Mouse (Mus musculus) neural tube, embryonic 14.5 days (tissue): ENCODE results near the gene Rfc1. TPM values are rescaled to one million over a fixed set of nuclear protein-coding genes. Genes with fewer than 3 reads are reported as not detected.
"Not testable (repeated sequence)": the region's sequence is repeated elsewhere in the genome, so short reads cannot be mapped to it uniquely, and the experiment has no call there.

ENCODE experiments used
- ATAC-seq: fragments of 200-750 bp; cut with Nextera tagmentation; 2 replicates; pipeline ENCODE4 v1.8.0; 2017; ENCODE audit warnings: low read depth, mild to moderate bottlenecking, moderate TSS enrichment, moderate library complexity
- H3K27ac ChIP-seq: fragments of 300-500 bp; sonication (generic); 2 replicates; pipeline ENCODE4 v1.5.1; 2014; ENCODE audit warnings: low read depth, mild to moderate bottlenecking, control low read depth, low read length, moderate library complexity, mixed read lengths
- H3K27me3 ChIP-seq: fragments of 300-500 bp; sonication (generic); 2 replicates; pipeline ENCODE4 v1.6.1; 2014; ENCODE audit warnings: low read length; ENCODE audit not compliant: control insufficient read depth, insufficient read depth
- H3K36me3 ChIP-seq: fragments of 300-500 bp; sonication (generic); 2 replicates; pipeline ENCODE4 v1.6.1; 2014; ENCODE audit warnings: low read length, mixed read lengths; ENCODE audit not compliant: control insufficient read depth, insufficient read depth
- H3K4me1 ChIP-seq: fragments of 300-500 bp; sonication (generic); 2 replicates; pipeline ENCODE4 v1.6.1; 2014; ENCODE audit warnings: low read length; ENCODE audit not compliant: control insufficient read depth, insufficient read depth
- H3K4me2 ChIP-seq: fragments of 300-500 bp; sonication (generic); 2 replicates; pipeline ENCODE4 v1.6.1; 2014; ENCODE audit warnings: mild to moderate bottlenecking, low read depth, low read length, control low read depth
- H3K4me3 ChIP-seq: fragments of 300-500 bp; sonication (generic); 2 replicates; pipeline ENCODE4 v1.5.1; 2014; ENCODE audit warnings: low read depth, low read length, control low read depth, mixed read lengths
- H3K9ac ChIP-seq: fragments of 300-500 bp; sonication (generic); replicated peaks from 2 replicates; pipeline ENCODE4 v1.6.1; 2014; ENCODE audit warnings: low read depth, mild to moderate bottlenecking, control low read depth, low read length, mixed read lengths
- H3K9me3 ChIP-seq: fragments of 300-500 bp; sonication (generic); 2 replicates; pipeline ENCODE4 v1.6.1; 2016; ENCODE audit warnings: low read length; ENCODE audit not compliant: control insufficient read depth
- WGBS: fragments of 180-500 bp; shearing (Covaris S2); extraction: QIAGEN DNeasy Blood & Tissue Kit; methylation state at CpG from one replicate; pipeline ENCODE4 v1.1.7; 2014; 5-methylcytosine and 5-hydroxymethylcytosine counted together
- polyA plus RNA-seq: library from polyadenylated mRNA; unstranded; fragments of >200 nt; fragmentation: Nextera tagmentation; extraction: Ambion mirVana; gene quantifications from 2 replicates; pipeline ENCODE4 v1.2.1, GENCODE M21; 2014

The Rfc1 gene
- polyA plus RNA-seq, 1 experiment from 2014 or later = 26.5 TPM

- H3K27ac ChIP-seq = no peak overlapping the region
- no peak overlapping the region for H3K4me3 ChIP-seq
- H3K4me1 ChIP-seq = no peaks in the 10 kb centered on the region
- ATAC-seq = no peak
- peaks cover 13% of the 10 kb centered on the region for H3K36me3 ChIP-seq
- no peaks in the 10 kb centered on the region for H3K9me3 ChIP-seq
- 92% methylated on average over 6 of the region's 6 CpGs for WGBS
- no peak overlapping the region for H3K9ac ChIP-seq
- no peaks in the 10 kb centered on the region for H3K27me3 ChIP-seq
- no peak overlapping the region for H3K4me2 ChIP-seq
These were observed 41.8 kb downstream of the Rfc1 start for GRCm38 (mm10) chr5:65293627-65294026.

- not testable (repeated sequence) for H3K4me3 ChIP-seq, H3K4me1 ChIP-seq, H3K4me2 ChIP-seq, H3K27me3 ChIP-seq, ATAC-seq, H3K9me3 ChIP-seq, H3K27ac ChIP-seq, H3K9ac ChIP-seq
- H3K36me3 ChIP-seq = peaks cover 14% of the 10 kb centered on the region
- WGBS = 91% methylated on average over 8 of the region's 8 CpGs
These were observed 46.5 kb downstream of the Rfc1 start for GRCm38 (mm10) chr5:65289009-65289408.

- Histone ChIP-seq H3K36me3 (peaks cover 14% of the 10 kb centered on the region), H3K4me3 (no peak overlapping the region), H3K4me2 (no peak overlapping the region), H3K27me3 (no peaks in the 10 kb centered on the region), H3K9ac (no peak overlapping the region), H3K27ac (no peak overlapping the region), H3K9me3 (no peaks in the 10 kb centered on the region), H3K4me1 (no peaks in the 10 kb centered on the region)
- ATAC-seq = no peak
- 90% methylated on average over 24 of the region's 24 CpGs for WGBS
These were observed 47.4 kb downstream of the Rfc1 start for GRCm38 (mm10) chr5:65287751-65288701.

GRCm38 (mm10) chr5:65284171-65284570 lies 51.3 kb downstream of the Rfc1 start:
- H3K27ac ChIP-seq = no peak overlapping the region
- H3K4me3 ChIP-seq = no peak overlapping the region
- H3K9ac ChIP-seq = no peak overlapping the region
- peaks cover 7% of the 10 kb centered on the region; the same call in 1 of the 2 replicates for H3K36me3 ChIP-seq
- H3K4me2 ChIP-seq = no peak overlapping the region
- no peaks in the 10 kb centered on the region for H3K27me3 ChIP-seq
- ATAC-seq = no peak
- 95% methylated on average over 3 of the region's 3 CpGs for WGBS
- H3K4me1 ChIP-seq = no peaks in the 10 kb centered on the region
- H3K9me3 ChIP-seq = no peaks in the 10 kb centered on the region

- Histone ChIP-seq H3K27ac (no peak overlapping the region), H3K4me3 (no peak overlapping the region), H3K9me3 (no peaks in the 10 kb centered on the region), H3K36me3 (0 out of 2 replicates have a peak, but pooled peaks cover 3% of the 10 kb centered on the region), H3K4me2 (no peak overlapping the region), H3K9ac (no peak overlapping the region), H3K4me1 (no peaks in the 10 kb centered on the region), H3K27me3 (no peaks in the 10 kb centered on the region)
- WGBS = 89% methylated on average over 3 of the region's 3 CpGs
- no peak for ATAC-seq
These were observed 54.3 kb downstream of the Rfc1 start for GRCm38 (mm10) chr5:65281216-65281615.

GRCm38 (mm10) chr5:65279133-65279651 lies 56.3 kb downstream of the Rfc1 start:
- Histone ChIP-seq H3K9me3 (no peaks in the 10 kb centered on the region), H3K4me1 (no peaks in the 10 kb centered on the region), H3K4me3 (no peak overlapping the region), H3K27ac (no peak overlapping the region), H3K36me3 (no peaks in the 10 kb centered on the region), H3K27me3 (no peaks in the 10 kb centered on the region), H3K4me2 (no peak overlapping the region), H3K9ac (no peak overlapping the region)
- peak; percentile 56; the same call in 1 of the 2 replicates for ATAC-seq
- 84% methylated on average over 6 of the region's 6 CpGs for WGBS

- no peak overlapping the region for H3K4me2 ChIP-seq
- no peaks in the 10 kb centered on the region for H3K9me3 ChIP-seq
- no peak overlapping the region for H3K27ac ChIP-seq
- 83% methylated on average over 3 of the region's 3 CpGs for WGBS
- no peaks in the 10 kb centered on the region for H3K36me3 ChIP-seq
- no peak overlapping the region for H3K4me3 ChIP-seq
- no peak for ATAC-seq
- no peak overlapping the region for H3K9ac ChIP-seq
- H3K4me1 ChIP-seq = no peaks in the 10 kb centered on the region
- H3K27me3 ChIP-seq = no peaks in the 10 kb centered on the region
These were observed 61.5 kb downstream of the Rfc1 start for GRCm38 (mm10) chr5:65273966-65274365.

GRCm38 (mm10) chr5:65257910-65258505 lies 77.5 kb downstream of the Rfc1 start:
- no peak overlapping the region for H3K4me3 ChIP-seq
- no peak for ATAC-seq
- H3K36me3 ChIP-seq = peaks cover 41% of the 10 kb centered on the region
- 90% methylated on average over 14 of the region's 14 CpGs for WGBS
- no peaks in the 10 kb centered on the region for H3K4me1 ChIP-seq
- no peaks in the 10 kb centered on the region for H3K27me3 ChIP-seq
- no peaks in the 10 kb centered on the region for H3K9me3 ChIP-seq
- no peak overlapping the region for H3K27ac ChIP-seq
- no peak overlapping the region for H3K9ac ChIP-seq
- H3K4me2 ChIP-seq = no peak overlapping the region
